Mouse (Mus musculus): ENCODE data around the gene Rad9b. TPM values are rescaled to one million over a fixed set of nuclear protein-coding genes. Genes with fewer than 3 reads are reported as not detected.
A peak's percentile ranks its signal among the peaks of the same experiment; 100 is the strongest.

Gene Rad9b
- total RNA-seq (2017): 3.9 to 8.9 TPM (median 7.4 TPM) in 3 replicates

DNA sequence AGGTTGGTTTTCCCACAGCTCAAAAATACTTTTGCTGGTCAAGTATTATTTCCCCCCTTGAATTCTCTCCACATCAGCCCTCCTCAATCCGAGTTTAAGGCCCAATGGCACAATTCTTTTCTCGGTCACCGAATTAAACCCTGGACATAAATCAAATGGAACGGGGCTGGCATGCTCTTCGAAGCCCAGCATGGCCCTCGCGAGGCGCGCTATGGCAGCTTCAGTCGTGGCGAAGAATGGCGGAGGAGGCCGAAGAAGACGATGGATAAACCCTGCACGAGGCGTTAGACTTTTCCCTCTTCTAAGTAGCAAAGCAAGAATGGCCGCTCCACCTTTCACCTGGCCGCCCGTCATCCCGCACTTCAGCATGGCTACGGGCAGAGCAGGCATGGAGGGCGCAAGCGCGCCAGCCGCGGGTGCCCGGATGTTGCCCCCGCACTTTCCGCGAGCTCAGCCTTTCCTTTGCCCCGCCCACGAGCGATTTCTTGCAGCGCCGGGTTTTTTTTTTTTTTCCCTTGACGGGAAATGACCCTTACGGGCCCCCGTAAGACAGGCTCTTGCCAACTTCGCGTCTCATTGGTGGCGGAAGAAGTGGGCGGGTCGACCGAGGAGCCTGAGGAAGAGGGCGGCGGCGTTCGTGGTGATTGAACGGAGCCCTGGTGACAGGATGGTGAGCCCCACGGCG is at the start of gene Rad9b, which contains the start of gene Vps29:
Gene Rad9b (minus strand): TSS at position 427 of the 685 bp plus-strand sequence.
Gene Vps29 (plus strand): TSS at position 563 of the 685 bp plus-strand sequence.
- peak; percentile 98 for ATAC-seq (replicated peaks; ENCODE audit: insufficient number of reproducible peaks, low FRiP score, low TSS enrichment, poor library complexity, severe bottlenecking)

DNA sequence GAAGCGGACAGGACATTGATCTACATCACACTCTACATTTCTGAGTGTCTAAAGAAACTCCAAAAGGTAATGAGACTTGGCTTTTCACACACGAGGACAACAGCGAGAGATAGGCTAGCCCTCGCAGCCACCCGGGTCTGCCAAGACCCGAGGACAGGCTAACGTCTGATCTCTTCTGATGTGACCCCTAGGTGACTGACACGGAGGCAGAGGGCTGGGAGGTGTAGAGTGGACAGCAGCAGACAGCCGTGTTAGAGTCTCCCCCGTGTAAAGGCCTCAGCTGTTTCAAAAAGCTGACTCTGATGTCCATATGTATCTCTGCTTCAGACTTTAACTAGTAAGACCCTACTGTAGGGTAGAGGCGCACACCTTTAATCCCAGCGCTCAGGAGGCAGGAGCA is 49.3 kb upstream of the Rad9b start:
- ATAC-seq (replicated peaks; ENCODE audit: insufficient number of reproducible peaks, low FRiP score, low TSS enrichment, poor library complexity, severe bottlenecking): no peak

DNA sequence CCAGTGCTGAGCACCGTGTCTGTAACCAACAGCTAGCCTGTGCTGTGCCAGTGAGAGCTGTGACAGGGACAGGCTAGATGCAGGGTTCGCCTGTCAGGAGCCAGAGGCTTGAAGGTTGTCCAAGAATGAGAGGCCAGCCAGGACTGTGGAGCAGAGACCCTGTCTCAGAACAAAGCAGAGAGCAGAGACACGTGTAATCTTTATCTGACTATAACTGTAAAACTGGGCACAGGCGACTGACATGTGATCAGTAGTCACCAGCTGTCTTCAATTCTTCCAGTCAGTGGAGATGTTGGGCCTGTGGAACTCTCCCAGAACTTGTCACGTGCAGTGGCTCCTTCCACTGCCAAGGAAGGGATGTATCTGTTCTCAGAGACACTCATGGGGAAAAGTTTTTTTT is 48.7 kb upstream of the Rad9b start:
- no peak for ATAC-seq (replicated peaks; ENCODE audit: insufficient number of reproducible peaks, low FRiP score, low TSS enrichment, poor library complexity, severe bottlenecking)

DNA sequence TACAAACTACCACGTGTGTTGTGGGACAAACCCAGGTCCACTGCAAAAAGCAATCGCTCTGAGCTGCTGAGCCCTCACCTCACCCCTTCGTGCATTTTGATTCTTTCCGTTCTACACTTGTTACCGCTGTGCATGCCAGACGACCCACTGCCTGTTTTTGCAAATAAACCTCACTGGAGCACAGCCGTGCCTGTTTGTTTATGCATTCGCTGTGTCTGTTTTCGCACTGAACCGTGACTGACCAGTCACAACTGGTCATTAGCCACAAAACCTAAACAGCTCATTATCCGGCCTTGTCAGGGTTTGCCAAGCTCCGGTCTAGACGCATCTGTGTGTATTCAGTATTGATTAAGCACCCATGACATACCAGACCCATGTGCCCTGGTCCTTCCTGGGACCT is 48.1 kb upstream of the Rad9b start:
- ATAC-seq (replicated peaks; ENCODE audit: insufficient number of reproducible peaks, low FRiP score, low TSS enrichment, poor library complexity, severe bottlenecking): no peak

DNA sequence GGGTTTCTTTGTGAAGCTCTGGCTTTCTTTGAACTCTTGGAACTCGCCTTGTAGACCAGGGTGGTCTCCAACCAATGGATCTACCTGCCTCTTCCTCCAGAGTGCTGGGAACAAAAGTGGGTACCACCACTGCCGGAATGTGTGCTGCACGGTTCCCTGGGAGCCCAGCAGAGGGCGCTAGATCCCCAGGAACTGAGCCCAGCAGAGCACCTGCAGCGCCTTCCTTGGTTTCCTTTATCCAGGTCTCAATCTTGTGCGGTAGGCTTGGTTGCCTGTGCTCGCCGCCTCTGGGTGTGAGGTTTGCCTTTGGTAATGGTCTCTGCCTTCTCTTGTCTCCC is 47.2 kb upstream of the Rad9b start:
- 0 out of 2 replicates have a peak, but pooled peaks have one; percentile 29 for ATAC-seq (replicated peaks; ENCODE audit: insufficient number of reproducible peaks, low FRiP score, low TSS enrichment, poor library complexity, severe bottlenecking)

DNA sequence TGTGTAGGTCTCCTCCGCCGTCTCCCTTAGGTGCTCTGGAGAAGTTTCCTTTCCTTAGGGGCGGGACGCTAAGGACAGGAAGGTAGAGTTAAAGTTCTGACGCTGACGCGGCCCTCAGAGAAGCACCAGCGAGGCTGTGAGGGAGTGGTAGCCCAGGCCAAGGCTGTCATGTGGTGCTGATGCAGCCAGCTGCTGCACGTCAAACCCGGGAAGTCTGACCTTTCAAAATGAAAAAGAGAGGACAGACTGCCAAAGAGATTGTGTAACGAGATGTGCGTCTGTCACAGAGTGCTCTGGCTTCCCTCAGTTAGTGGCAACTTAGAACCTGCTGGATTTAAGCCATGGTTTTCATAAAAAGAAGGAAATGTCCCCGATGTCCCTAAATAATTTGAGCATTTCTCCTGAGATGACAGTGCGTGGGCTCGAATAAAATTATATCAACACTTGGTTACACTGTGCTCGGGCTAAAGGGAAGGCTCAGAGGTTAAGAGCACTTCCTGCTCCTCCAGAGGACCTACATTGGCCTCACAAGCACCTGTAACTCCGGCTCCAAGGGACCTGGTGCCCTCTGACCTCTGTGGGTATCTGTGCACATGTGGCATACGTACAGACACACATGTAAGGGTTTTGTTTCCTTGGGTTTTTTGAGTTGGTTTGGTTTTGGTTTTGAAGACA is 46.7 kb upstream of the Rad9b start:
- ATAC-seq (replicated peaks; ENCODE audit: insufficient number of reproducible peaks, low FRiP score, low TSS enrichment, poor library complexity, severe bottlenecking): peak; percentile 11; the same call in 1 of the 2 replicates

DNA sequence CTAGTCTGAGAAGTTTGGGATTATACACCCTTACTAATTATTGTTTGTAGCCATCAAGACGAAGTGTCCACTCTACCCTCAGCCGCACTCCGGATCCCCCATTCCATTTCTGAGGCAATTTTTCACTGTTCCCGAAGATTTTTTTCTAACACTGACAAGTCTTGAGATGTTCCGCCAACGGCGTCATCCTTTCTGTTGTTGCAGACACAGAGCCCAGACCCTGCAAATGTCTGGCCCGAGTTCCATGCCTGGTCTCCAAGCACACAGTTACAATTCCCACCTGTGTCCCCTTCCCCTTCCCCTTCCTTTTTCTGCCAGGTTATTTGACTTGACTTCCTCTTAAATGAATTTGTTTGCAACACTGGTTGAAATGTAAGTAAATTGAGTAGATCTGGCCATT is 45.8 kb upstream of the Rad9b start:
- ATAC-seq (replicated peaks; ENCODE audit: insufficient number of reproducible peaks, low FRiP score, low TSS enrichment, poor library complexity, severe bottlenecking): no peak

DNA sequence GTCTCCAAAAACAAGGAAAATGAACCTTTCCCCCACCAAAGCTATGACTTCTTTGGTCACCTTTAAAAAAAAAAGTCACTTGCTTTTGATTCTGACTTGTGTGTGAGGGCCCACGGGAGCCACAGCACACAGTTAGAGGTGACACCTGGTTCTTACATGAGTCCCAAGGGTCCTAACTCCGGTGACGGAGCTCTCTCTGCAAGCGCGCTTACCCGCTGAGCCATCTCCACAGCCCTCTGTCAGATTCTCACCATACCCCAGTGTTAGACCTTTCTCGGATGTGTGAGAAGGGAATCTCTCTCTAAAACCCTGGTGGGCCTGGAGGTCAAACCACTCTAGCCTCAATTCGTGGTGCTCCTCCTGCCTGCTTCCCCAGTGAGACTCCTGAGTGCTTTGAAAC is 43.5 kb upstream of the Rad9b start:
- no peak for ATAC-seq (replicated peaks; ENCODE audit: insufficient number of reproducible peaks, low FRiP score, low TSS enrichment, poor library complexity, severe bottlenecking)

DNA sequence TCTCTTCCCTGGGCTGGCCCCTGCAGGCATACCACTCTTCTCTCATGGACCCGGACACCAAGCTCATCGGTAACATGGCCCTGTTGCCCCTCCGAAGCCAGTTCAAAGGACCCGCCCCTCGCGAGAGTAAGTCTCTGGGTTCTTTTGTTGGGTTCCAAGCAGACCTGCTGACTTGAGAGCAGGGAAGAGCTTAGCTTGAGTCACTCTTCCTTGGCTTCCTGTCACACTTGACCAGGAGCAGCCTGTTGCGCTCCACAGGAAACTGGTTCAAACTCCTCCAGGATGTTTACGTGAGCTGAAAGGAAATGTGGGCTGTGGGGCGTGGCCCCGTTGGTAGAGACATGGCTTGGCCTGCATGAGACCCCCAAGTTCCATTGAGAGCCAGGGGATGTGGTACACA is 42.8 kb upstream of the Rad9b start:
- no peak for ATAC-seq (replicated peaks; ENCODE audit: insufficient number of reproducible peaks, low FRiP score, low TSS enrichment, poor library complexity, severe bottlenecking)

DNA sequence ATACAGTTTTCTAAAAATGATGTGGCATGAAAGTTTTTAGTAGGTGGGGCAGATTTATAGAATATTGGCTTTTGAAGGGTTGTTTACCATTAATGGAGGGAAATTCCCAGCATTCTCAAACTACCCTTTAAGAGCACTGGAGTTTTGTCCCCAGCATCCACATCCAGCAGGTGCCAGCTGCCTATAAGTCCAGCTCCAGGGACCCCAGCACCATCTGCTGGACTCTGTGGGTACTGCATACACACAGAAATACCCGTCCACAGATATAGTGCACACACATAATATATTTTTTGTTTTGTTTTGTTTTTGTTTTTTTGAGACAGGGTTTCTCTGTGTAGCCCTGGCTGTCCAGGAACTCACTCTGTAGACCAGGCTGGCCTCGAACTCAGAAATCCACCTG is 39.9 kb upstream of the Rad9b start:
- ATAC-seq (replicated peaks; ENCODE audit: insufficient number of reproducible peaks, low FRiP score, low TSS enrichment, poor library complexity, severe bottlenecking): peak; percentile 61; the same call in 1 of the 2 replicates

DNA sequence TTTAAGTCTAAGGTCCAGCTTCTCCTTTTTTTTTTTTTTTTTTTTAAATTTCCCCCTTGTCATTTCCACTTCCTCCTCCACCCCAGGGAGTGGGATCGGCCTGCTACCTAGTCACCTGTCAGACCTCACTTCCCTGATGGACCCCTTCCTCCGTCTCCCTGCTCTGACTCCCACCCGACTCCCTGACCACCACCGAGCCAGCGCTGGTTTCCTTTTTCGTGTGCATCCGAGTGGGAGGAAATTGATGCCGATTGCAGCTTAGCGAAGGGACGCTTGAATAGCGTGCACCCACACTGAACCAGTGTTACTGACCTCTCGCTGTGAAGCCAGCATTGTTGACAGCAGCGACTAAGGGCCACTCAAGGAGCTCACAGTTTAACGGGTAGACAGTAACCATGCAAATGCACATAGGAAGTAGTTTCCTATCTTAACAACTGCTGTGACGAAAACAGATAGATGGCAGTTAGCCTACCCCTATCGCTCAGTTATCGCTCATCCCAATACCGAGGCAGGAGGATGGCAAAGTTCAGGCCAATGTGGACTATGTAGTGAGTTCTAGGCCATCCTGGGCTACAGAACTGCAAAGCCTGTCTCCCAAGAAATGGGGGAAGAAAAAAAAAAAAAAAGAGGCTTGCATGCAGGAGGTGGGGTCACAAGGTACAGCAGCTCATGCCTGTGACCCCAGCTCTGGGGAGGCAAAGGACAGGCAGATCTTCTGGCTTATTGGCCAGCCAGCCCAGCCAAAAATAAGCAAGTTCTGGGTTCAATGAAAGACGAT is 38.4 kb upstream of the Rad9b start:
- peak; percentile 20 for ATAC-seq (replicated peaks; ENCODE audit: insufficient number of reproducible peaks, low FRiP score, low TSS enrichment, poor library complexity, severe bottlenecking)

DNA sequence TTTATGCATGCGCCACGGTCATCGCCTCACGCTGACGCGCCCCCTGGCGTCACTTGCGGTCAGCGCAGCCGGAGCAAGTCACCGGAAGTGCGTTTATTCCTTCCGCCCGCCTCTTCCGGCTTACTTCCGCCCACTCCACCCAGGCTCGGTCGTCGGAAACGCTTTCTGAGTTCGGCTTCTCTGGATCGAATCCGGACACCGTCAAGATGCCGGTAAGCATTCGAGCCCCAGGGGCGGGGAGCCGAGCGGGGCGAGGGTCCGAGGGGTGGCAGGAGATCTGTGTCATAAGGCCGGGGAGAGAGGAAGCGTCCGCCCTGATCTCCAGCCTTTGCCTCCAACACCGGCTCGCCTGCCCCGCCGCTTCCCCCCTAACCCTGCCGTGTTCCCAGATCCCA is 37.8 kb upstream of the Rad9b start, which contains the start of gene Arpc3:
Gene Arpc3 (plus strand): TSS at position 93 of the 395 bp plus-strand sequence.
- peak; percentile 91 for ATAC-seq (replicated peaks; ENCODE audit: insufficient number of reproducible peaks, low FRiP score, low TSS enrichment, poor library complexity, severe bottlenecking)

DNA sequence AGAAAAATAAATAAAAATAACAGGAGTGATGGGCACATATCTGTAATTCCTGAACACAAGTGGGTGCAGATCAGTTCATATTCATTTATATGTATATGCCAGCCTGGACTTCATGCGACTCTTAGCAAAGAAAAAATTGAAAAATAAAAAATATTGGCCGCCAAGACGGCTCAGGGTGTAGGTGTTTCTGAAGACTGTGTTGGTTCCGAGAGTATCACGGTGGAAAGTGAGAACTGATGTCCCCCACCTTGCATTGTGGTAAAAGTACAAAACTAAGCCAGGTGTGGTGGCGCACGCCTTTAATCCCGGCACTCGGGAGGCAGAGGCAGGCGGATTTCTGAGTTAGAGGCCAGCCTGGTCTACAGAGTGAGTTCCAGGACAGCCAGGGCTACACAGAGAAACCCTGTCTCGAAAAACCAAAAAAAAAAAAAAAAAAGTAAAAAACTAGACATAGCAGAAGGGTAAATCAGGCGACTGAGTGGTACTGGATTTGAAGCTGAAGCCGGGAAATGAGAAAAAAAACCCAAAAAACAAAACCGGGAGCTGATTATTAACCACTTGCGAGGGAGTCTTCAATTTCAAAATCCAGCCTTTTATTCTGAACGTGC is 37.2 kb upstream of the Rad9b start:
- ATAC-seq (replicated peaks; ENCODE audit: insufficient number of reproducible peaks, low FRiP score, low TSS enrichment, poor library complexity, severe bottlenecking): no peak

DNA sequence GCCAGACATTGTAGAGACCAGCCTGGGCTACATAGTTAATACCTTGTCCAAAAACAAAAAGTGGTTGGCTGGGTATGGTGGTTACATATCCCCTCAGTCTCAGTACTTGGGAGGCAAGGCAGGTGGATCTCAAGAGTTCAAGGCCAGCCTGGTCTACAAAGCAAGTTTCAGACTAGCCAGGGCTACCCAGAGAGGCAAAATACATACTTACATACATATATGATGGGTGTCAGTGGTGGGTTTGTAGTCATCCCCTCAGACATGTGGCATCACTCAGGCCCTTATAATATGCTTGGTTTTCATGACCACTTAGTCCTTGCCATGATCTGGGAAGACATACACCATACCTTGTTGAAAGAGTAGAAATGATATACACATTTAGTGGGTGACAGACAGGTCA is 36.6 kb upstream of the Rad9b start:
- ATAC-seq (replicated peaks; ENCODE audit: insufficient number of reproducible peaks, low FRiP score, low TSS enrichment, poor library complexity, severe bottlenecking): no peak

DNA sequence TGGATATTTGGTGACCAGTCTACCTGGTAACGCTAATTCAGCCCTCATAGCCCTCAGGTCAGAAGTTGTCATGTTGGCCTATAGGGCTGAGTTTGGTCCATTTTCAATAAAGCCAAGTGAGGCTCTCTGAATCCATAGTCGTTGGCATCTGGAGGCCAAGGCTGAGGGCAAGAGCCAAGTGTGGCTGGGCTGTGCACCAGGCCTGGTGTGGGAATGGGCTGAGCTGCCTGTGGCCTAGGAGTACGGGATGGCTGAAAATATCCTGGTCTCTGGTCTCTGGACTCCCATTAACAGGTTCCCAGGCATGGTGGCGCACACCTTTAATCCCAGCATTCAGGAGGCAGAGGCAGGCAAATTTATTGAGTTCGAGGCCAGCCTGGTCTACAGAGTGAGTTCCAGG is 36.0 kb upstream of the Rad9b start:
- no peak for ATAC-seq (replicated peaks; ENCODE audit: insufficient number of reproducible peaks, low FRiP score, low TSS enrichment, poor library complexity, severe bottlenecking)

DNA sequence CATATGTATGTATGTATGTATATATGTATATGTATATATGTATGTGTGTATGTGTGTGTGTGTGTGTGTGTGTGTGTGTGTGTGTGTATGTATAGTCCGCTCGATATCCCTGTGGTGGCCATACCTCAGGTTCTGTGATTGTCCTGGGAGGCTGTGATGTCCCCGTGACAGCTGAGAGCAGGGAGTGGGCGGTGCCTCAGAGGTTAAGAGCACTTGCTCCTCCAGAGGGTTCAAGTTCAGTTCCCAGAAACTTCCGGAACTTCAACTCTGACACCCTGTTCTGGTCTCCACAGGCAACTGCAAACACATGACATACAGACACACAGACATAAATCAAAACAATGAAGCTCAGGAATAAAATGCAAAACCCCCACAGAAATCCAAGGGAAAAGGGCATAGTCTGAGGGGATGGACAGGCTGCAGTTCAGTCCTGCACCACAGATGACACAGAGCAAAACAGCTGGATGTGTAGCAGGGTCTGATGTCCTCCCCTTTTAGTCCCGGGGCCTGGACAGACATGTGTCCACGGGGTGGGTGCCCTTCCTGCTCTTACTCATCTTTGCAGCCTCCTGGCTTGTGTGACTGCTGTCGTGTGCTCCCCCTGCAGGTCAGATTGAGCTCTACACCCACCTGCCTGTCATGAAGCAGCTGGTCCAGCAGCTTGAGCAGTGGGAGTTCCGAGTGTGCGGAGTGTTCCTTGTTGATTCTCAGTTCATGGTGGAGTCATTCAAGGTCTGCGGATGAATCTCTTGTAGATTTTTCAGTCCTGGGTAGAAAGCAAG is 25.5 kb upstream of the Rad9b start:
- ATAC-seq (replicated peaks; ENCODE audit: insufficient number of reproducible peaks, low FRiP score, low TSS enrichment, poor library complexity, severe bottlenecking): peak; percentile 95

DNA sequence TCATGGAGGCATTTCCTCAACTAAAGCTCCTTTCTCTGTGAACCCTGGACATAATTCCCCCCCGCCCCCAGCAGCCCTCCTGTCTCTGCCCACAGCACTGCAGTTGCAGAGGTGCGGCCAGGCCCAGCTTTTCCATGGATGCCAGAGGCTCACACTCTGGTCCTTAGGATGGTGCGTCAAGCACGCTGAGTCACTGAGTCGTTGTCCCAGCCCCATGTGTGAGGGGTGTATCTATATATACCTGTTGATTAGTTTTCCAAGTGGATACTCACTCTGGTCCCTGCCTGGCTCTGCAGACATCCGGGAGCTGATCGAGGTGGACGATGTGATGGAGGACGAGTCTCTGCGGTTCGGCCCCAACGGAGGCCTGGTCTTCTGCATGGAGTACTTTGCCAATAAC is 24.1 kb upstream of the Rad9b start:
- ATAC-seq (replicated peaks; ENCODE audit: insufficient number of reproducible peaks, low FRiP score, low TSS enrichment, poor library complexity, severe bottlenecking): no peak

DNA sequence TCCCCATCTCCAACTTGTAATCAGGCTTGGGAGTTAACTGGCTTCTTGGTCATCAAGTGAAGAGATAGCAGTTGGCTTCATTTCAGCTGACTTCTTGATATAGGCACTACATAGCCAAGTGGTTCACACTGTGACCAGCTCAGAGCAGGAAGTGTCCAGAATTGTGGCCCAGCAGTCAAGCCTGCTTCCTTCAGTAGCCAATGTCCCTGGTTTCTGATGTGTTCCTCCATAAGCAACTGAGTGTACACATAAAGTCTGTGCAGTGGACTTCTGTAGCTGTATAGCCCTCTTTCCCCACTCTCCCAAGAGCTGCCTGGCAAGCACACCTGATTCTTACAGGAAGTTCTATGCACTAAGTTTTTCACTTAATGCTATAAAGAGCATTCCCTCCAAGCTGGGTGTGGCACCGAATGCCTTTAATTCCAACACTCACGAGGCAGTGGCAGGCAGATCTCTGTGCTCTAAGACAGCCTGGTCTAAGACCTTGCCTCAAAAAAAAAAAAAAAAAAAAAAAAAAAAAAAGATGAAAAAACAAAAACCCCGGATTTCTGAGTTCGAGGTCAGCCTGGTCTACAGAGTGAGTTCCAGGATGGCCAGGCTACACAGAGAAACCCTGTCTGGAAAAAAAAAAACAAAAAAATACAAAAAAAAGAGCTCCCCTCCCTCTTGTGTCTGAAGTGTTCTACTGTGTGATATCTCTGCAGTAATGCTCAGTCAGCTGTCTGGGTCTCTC is 23.2 kb upstream of the Rad9b start:
- ATAC-seq (replicated peaks; ENCODE audit: insufficient number of reproducible peaks, low FRiP score, low TSS enrichment, poor library complexity, severe bottlenecking): no peak

Measured in monocyte, adult 5-6 weeks (primary cell).